Mouse (Mus musculus): ENCODE data around the gene Abl2.

GRCm38 (mm10) chr1:156633095-156633494, 74.5 kb downstream of the Abl2 start:
- no peak for TF ChIP-seq CTCF (IDR thresholded peaks at IDR 0.05; ENCODE audit: control insufficient read depth, insufficient read depth, insufficient replicate concordance, low read depth, low read length)
- TF ChIP-seq POLR2A (IDR thresholded peaks at IDR 0.05; ENCODE audit: control insufficient read depth, low read depth, low read length), result no peak
